Mouse (Mus musculus) spleen, adult 2 months (tissue): ENCODE results near the gene Fadd. TPM values are rescaled to one million over a fixed set of nuclear protein-coding genes. Genes with fewer than 3 reads are reported as not detected.
A peak's percentile ranks its signal among the peaks of the same experiment; 100 is the strongest.

ENCODE experiments used
- DNase-seq, 2 experiments: peaks; one replicate each; pipeline versions ENCODE4 v3.0.0 to v3.0.0-alpha.2; 2012 to 2021; ENCODE audit warnings: low spot score in 2 of 2, low read depth in 1 of 2
- H3K27ac ChIP-seq: fragments of 200-500 bp; 2 replicates; pipeline ENCODE4 v1.5.1; 2012; ENCODE audit warnings: low read length, inconsistent platforms; ENCODE audit not compliant: insufficient read depth
- H3K27me3 ChIP-seq: fragments of 200-500 bp; 2 replicates; pipeline ENCODE4 v1.6.1; 2012; ENCODE audit warnings: mild to moderate bottlenecking, moderate library complexity, low read length, inconsistent platforms; ENCODE audit not compliant: control insufficient read depth, insufficient read depth
- H3K36me3 ChIP-seq: fragments of 200-500 bp; 2 replicates; pipeline ENCODE4 v1.6.1; 2012; ENCODE audit warnings: mild to moderate bottlenecking, low read length, inconsistent platforms; ENCODE audit not compliant: control insufficient read depth, insufficient read depth
- H3K4me1 ChIP-seq: fragments of 200-500 bp; 2 replicates; pipeline ENCODE4 v1.6.1; 2011; ENCODE audit warnings: inconsistent platforms; ENCODE audit not compliant: control insufficient read depth, insufficient read depth, insufficient read length
- H3K4me3 ChIP-seq: fragments of 200-500 bp; 2 replicates; pipeline ENCODE4 v1.5.1; 2011; ENCODE audit warnings: mild to moderate bottlenecking, inconsistent platforms; ENCODE audit not compliant: insufficient read depth, insufficient read length; ENCODE audit errors: extremely low read depth
- CTCF ChIP-seq: fragments of 200-500 bp; IDR thresholded peaks from 2 replicates; pipeline ENCODE4 v1.5.1; 2011; ENCODE audit warnings: mild to moderate bottlenecking, inconsistent platforms; ENCODE audit not compliant: insufficient read depth, insufficient read length, insufficient replicate concordance; ENCODE audit errors: extremely low read depth
- POLR2A ChIP-seq: fragments of 200-500 bp; IDR thresholded peaks from 2 replicates; pipeline ENCODE4 v1.6.1; 2011; ENCODE audit warnings: low read depth, low read length, inconsistent platforms
- WGBS: fragments of 180-500 bp; shearing (Covaris S2); methylation state at CpG from one replicate; pipeline ENCODE4 v1.1.7; 2018; 5-methylcytosine and 5-hydroxymethylcytosine counted together
- polyA plus RNA-seq: library from polyadenylated mRNA; depleted of rRNA; stranded (reverse); fragments of >200 nt; gene quantifications from 2 replicates; pipeline ENCODE4 v1.2.3, GENCODE M21; 2012

The Fadd gene
- polyA plus RNA-seq, 1 experiment, result 9.1 TPM

GRCm38 (mm10) chr7:144581559-144582283 lies 542 bp downstream of the Fadd start:
- peak overlapping the region; percentile 83 for H3K4me3 ChIP-seq
- under 1% methylated on average over 43 of the region's 43 CpGs for WGBS
- H3K36me3 ChIP-seq, result 0 out of 2 replicates have a peak, but pooled peaks cover 3% of the 10 kb centered on the region
- H3K27me3 ChIP-seq, result no peaks in the 10 kb centered on the region
- H3K4me1 ChIP-seq, result no peaks in the 10 kb centered on the region
- TF ChIP-seq POLR2A, result no peak
- peak; percentile 7; the same call in 1 of the 2 replicates for TF ChIP-seq CTCF
- peak overlapping the region; percentile 88 for H3K27ac ChIP-seq
- peak; percentile 63 to 72 for DNase-seq

- DNase-seq, result no peak
- Histone ChIP-seq H3K4me3 (no peak overlapping the region), H3K36me3 (0 out of 2 replicates have a peak, but pooled peaks cover 3% of the 10 kb centered on the region), H3K4me1 (no peaks in the 10 kb centered on the region), H3K27me3 (no peaks in the 10 kb centered on the region), H3K27ac (no peak overlapping the region)
- no peak for TF ChIP-seq CTCF
- TF ChIP-seq POLR2A, result no peak
- WGBS, result 71% methylated on average over 5 of the region's 5 CpGs
Measured at GRCm38 (mm10) chr7:144577876-144578275, 4.4 kb downstream of the Fadd start.

GRCm38 (mm10) chr7:144572234-144572633 lies 10.0 kb downstream of the Fadd start:
- DNase-seq, result no peak
- Histone ChIP-seq H3K27ac (no peak overlapping the region), H3K36me3 (no peaks in the 10 kb centered on the region), H3K27me3 (no peaks in the 10 kb centered on the region; the same call in 1 of the 2 replicates), H3K4me1 (no peaks in the 10 kb centered on the region), H3K4me3 (no peak overlapping the region)
- 91% methylated on average over 5 of the region's 5 CpGs for WGBS
- TF ChIP-seq POLR2A (no peak), CTCF (no peak)

GRCm38 (mm10) chr7:144571598-144571997 lies 10.7 kb downstream of the Fadd start:
- no peak overlapping the region for H3K4me3 ChIP-seq
- no peaks in the 10 kb centered on the region for H3K36me3 ChIP-seq
- no peaks in the 10 kb centered on the region for H3K4me1 ChIP-seq
- H3K27me3 ChIP-seq, result no peaks in the 10 kb centered on the region; the same call in 1 of the 2 replicates
- H3K27ac ChIP-seq, result no peak overlapping the region
- no peak for DNase-seq
- no peak for TF ChIP-seq CTCF
- TF ChIP-seq POLR2A, result no peak

- WGBS, result 87% methylated on average over 7 of the region's 7 CpGs
Measured at GRCm38 (mm10) chr7:144569428-144569827, 12.8 kb downstream of the Fadd start.

GRCm38 (mm10) chr7:144568091-144568490 lies 14.2 kb downstream of the Fadd start:
- TF ChIP-seq POLR2A (no peak), CTCF (no peak)
- Histone ChIP-seq H3K4me1 (no peaks in the 10 kb centered on the region), H3K36me3 (no peaks in the 10 kb centered on the region)

More at GRCm38 (mm10) chr7:144569428-144569827, 12.8 kb downstream of the Fadd start:
- Histone ChIP-seq H3K4me1 (no peaks in the 10 kb centered on the region), H3K27me3 (no peaks in the 10 kb centered on the region; the same call in 1 of the 2 replicates), H3K27ac (no peak overlapping the region), H3K4me3 (no peak overlapping the region), H3K36me3 (no peaks in the 10 kb centered on the region)
- no peak for DNase-seq
- TF ChIP-seq POLR2A (no peak), CTCF (no peak)

GRCm38 (mm10) chr7:144566921-144567682 lies 15.2 kb downstream of the Fadd start:
- Histone ChIP-seq H3K27me3 (no peaks in the 10 kb centered on the region; the same call in 1 of the 2 replicates), H3K36me3 (no peaks in the 10 kb centered on the region), H3K4me3 (no peak overlapping the region), H3K4me1 (no peaks in the 10 kb centered on the region), H3K27ac (no peak overlapping the region)
- 74% methylated on average over 3 of the region's 3 CpGs for WGBS
- TF ChIP-seq CTCF, result no peak
- TF ChIP-seq POLR2A, result no peak
- no peak for DNase-seq

More at GRCm38 (mm10) chr7:144568091-144568490, 14.2 kb downstream of the Fadd start:
- no peak for DNase-seq
- Histone ChIP-seq H3K4me3 (no peak overlapping the region), H3K27me3 (no peaks in the 10 kb centered on the region; the same call in 1 of the 2 replicates), H3K27ac (no peak overlapping the region)
